Mouse (Mus musculus): ENCODE measurements around the gene Il15. TPM values are rescaled to one million over a fixed set of nuclear protein-coding genes. Genes with fewer than 3 reads are reported as not detected.

Il15 gene
- polyA plus RNA-seq, 2 experiments: 2.9 to 6.1 TPM

- no peak overlapping the region for H3K4me2 ChIP-seq (replicated peaks; ENCODE audit: low read depth, low read length, severe bottlenecking)
- no peak for ATAC-seq (ENCODE audit: low FRiP score, low read depth)
- no peak for TF ChIP-seq POLR2A (IDR thresholded peaks at IDR 0.05; ENCODE audit: borderline replicate concordance, extremely low read depth, insufficient read depth, insufficient read length)
These were observed 85.6 kb downstream of the Il15 start for GRCm38 (mm10) chr8:82317446-82317845.

GRCm38 (mm10) chr8:82306424-82306823, 96.6 kb downstream of the Il15 start:
- ATAC-seq (ENCODE audit: low FRiP score, low read depth): no peak
- 52% methylated on average over 1 of the region's 1 CpGs for whole genome bisulfite sequencing
- Histone ChIP-seq H3K27me3 (ENCODE audit: control insufficient read depth, insufficient read depth, low read length) (no peaks in the 10 kb centered on the region), H3K4me2 (replicated peaks; ENCODE audit: low read depth, low read length, severe bottlenecking) (no peak overlapping the region), H3K4me3 (replicated peaks; ENCODE audit: low read length) (no peak overlapping the region), H3K4me1 (ENCODE audit: control insufficient read depth, insufficient read depth, low read length) (no peaks in the 10 kb centered on the region), H3K9ac (ENCODE audit: low read depth, low read length, severe bottlenecking) (no peak overlapping the region), H3K9me3 (ENCODE audit: control insufficient read depth, low read length) (no peaks in the 10 kb centered on the region), H3K36me3 (ENCODE audit: control insufficient read depth, insufficient read depth, low read length) (no peaks in the 10 kb centered on the region), H3K27ac (replicated peaks; ENCODE audit: low read depth, low read length) (no peak overlapping the region)
- TF ChIP-seq POLR2A (IDR thresholded peaks at IDR 0.05; ENCODE audit: borderline replicate concordance, extremely low read depth, insufficient read depth, insufficient read length): no peak
- no peak for DNase-seq (ENCODE audit: low spot score)

More at GRCm38 (mm10) chr8:82317446-82317845, 85.6 kb downstream of the Il15 start:
- 80% methylated on average over 3 of the region's 3 CpGs for WGBS
- no peaks in the 10 kb centered on the region for H3K4me1 ChIP-seq (ENCODE audit: control insufficient read depth, insufficient read depth, low read length)
- H3K9me3 ChIP-seq (ENCODE audit: control insufficient read depth, low read length): no peaks in the 10 kb centered on the region
- H3K27me3 ChIP-seq (ENCODE audit: control insufficient read depth, insufficient read depth, low read length): no peaks in the 10 kb centered on the region
- H3K9ac ChIP-seq (ENCODE audit: low read depth, low read length, severe bottlenecking): no peak overlapping the region
- DNase-seq (ENCODE audit: low spot score): no peak
- no peak overlapping the region for H3K27ac ChIP-seq (replicated peaks; ENCODE audit: low read depth, low read length)
- H3K4me3 ChIP-seq (replicated peaks; ENCODE audit: low read length): no peak overlapping the region
- no peaks in the 10 kb centered on the region for H3K36me3 ChIP-seq (ENCODE audit: control insufficient read depth, insufficient read depth, low read length)

GRCm38 (mm10) chr8:82296256-82296655, 106.8 kb downstream of the Il15 start:
- H3K36me3 ChIP-seq (ENCODE audit: control insufficient read depth, insufficient read depth, low read length): no peaks in the 10 kb centered on the region
- DNase-seq (ENCODE audit: low spot score): no peak
- H3K9ac ChIP-seq (ENCODE audit: low read depth, low read length, severe bottlenecking): no peak overlapping the region
- no peak overlapping the region for H3K4me2 ChIP-seq (replicated peaks; ENCODE audit: low read depth, low read length, severe bottlenecking)
- no peak overlapping the region for H3K4me3 ChIP-seq (replicated peaks; ENCODE audit: low read length)
- no peak for ATAC-seq (ENCODE audit: low FRiP score, low read depth)
- no peaks in the 10 kb centered on the region for H3K27me3 ChIP-seq (ENCODE audit: control insufficient read depth, insufficient read depth, low read length)
- H3K27ac ChIP-seq (replicated peaks; ENCODE audit: low read depth, low read length): no peak overlapping the region
- no peaks in the 10 kb centered on the region for H3K9me3 ChIP-seq (ENCODE audit: control insufficient read depth, low read length)
- 87% methylated on average over 2 of the region's 2 CpGs for WGBS
- TF ChIP-seq POLR2A (IDR thresholded peaks at IDR 0.05; ENCODE audit: borderline replicate concordance, extremely low read depth, insufficient read depth, insufficient read length): no peak
- no peaks in the 10 kb centered on the region for H3K4me1 ChIP-seq (ENCODE audit: control insufficient read depth, insufficient read depth, low read length)

- Histone ChIP-seq H3K27me3 (ENCODE audit: control insufficient read depth, insufficient read depth, low read length) (no peaks in the 10 kb centered on the region), H3K4me3 (replicated peaks; ENCODE audit: low read length) (no peak overlapping the region), H3K27ac (replicated peaks; ENCODE audit: low read depth, low read length) (no peak overlapping the region), H3K4me2 (replicated peaks; ENCODE audit: low read depth, low read length, severe bottlenecking) (no peak overlapping the region), H3K4me1 (ENCODE audit: control insufficient read depth, insufficient read depth, low read length) (no peaks in the 10 kb centered on the region), H3K9ac (ENCODE audit: low read depth, low read length, severe bottlenecking) (no peak overlapping the region), H3K36me3 (ENCODE audit: control insufficient read depth, insufficient read depth, low read length) (no peaks in the 10 kb centered on the region), H3K9me3 (ENCODE audit: control insufficient read depth, low read length) (no peaks in the 10 kb centered on the region)
- WGBS: 86% methylated on average over 5 of the region's 5 CpGs
- no peak for ATAC-seq (ENCODE audit: low FRiP score, low read depth)
- no peak for DNase-seq (ENCODE audit: low spot score)
- no peak for TF ChIP-seq POLR2A (IDR thresholded peaks at IDR 0.05; ENCODE audit: borderline replicate concordance, extremely low read depth, insufficient read depth, insufficient read length)
These were observed 111.4 kb downstream of the Il15 start for GRCm38 (mm10) chr8:82291659-82292058.

GRCm38 (mm10) chr8:82285866-82286265, 117.2 kb downstream of the Il15 start:
- Histone ChIP-seq H3K36me3 (ENCODE audit: control insufficient read depth, insufficient read depth, low read length) (no peaks in the 10 kb centered on the region), H3K9ac (ENCODE audit: low read depth, low read length, severe bottlenecking) (no peak overlapping the region), H3K27ac (replicated peaks; ENCODE audit: low read depth, low read length) (no peak overlapping the region), H3K9me3 (ENCODE audit: control insufficient read depth, low read length) (no peaks in the 10 kb centered on the region), H3K4me2 (replicated peaks; ENCODE audit: low read depth, low read length, severe bottlenecking) (no peak overlapping the region), H3K4me1 (ENCODE audit: control insufficient read depth, insufficient read depth, low read length) (no peaks in the 10 kb centered on the region), H3K27me3 (ENCODE audit: control insufficient read depth, insufficient read depth, low read length) (no peaks in the 10 kb centered on the region), H3K4me3 (replicated peaks; ENCODE audit: low read length) (no peak overlapping the region)
- ATAC-seq (ENCODE audit: low FRiP score, low read depth): no peak
- 92% methylated on average over 3 of the region's 3 CpGs for WGBS
- TF ChIP-seq POLR2A (IDR thresholded peaks at IDR 0.05; ENCODE audit: borderline replicate concordance, extremely low read depth, insufficient read depth, insufficient read length): no peak
- DNase-seq (ENCODE audit: low spot score): no peak

DNA sequence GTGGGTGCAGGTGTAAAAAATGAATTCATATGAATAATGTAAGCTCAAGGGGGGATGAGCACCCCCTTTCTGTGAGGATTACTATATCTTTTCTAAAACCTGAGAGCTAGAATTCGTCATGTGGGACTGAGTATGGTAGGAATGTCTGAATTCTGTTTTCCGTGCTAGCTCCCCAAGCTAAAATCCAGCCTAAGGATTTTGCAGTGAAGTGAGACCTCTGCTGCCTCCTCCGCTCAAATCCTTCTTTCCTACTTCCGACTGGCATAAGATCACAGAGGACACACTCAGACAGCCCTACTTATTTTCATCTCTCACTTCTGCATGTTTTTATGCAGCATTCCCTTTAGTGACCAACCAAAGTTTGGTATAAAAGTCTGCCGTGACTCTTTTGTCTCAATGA, 121.0 kb downstream of the Il15 start:
- Histone ChIP-seq H3K27ac (replicated peaks; ENCODE audit: low read depth, low read length) (no peak overlapping the region), H3K27me3 (ENCODE audit: control insufficient read depth, insufficient read depth, low read length) (no peaks in the 10 kb centered on the region), H3K9me3 (ENCODE audit: control insufficient read depth, low read length) (no peaks in the 10 kb centered on the region), H3K9ac (ENCODE audit: low read depth, low read length, severe bottlenecking) (no peak overlapping the region), H3K36me3 (ENCODE audit: control insufficient read depth, insufficient read depth, low read length) (no peaks in the 10 kb centered on the region), H3K4me2 (replicated peaks; ENCODE audit: low read depth, low read length, severe bottlenecking) (no peak overlapping the region), H3K4me1 (ENCODE audit: control insufficient read depth, insufficient read depth, low read length) (no peaks in the 10 kb centered on the region), H3K4me3 (replicated peaks; ENCODE audit: low read length) (no peak overlapping the region)
- WGBS: 79% methylated on average over 5 of the region's 5 CpGs
- no peak for ATAC-seq (ENCODE audit: low FRiP score, low read depth)
- TF ChIP-seq POLR2A (IDR thresholded peaks at IDR 0.05; ENCODE audit: borderline replicate concordance, extremely low read depth, insufficient read depth, insufficient read length): no peak
- DNase-seq (ENCODE audit: low spot score): no peak
